Mouse (Mus musculus): ENCODE measurements around the gene Olfr1160. TPM values are rescaled to one million over a fixed set of nuclear protein-coding genes. Genes with fewer than 3 reads are reported as not detected.

Gene Olfr1160
- polyA plus RNA-seq, 1 experiment from 2014 or later, result not detected

DNA sequence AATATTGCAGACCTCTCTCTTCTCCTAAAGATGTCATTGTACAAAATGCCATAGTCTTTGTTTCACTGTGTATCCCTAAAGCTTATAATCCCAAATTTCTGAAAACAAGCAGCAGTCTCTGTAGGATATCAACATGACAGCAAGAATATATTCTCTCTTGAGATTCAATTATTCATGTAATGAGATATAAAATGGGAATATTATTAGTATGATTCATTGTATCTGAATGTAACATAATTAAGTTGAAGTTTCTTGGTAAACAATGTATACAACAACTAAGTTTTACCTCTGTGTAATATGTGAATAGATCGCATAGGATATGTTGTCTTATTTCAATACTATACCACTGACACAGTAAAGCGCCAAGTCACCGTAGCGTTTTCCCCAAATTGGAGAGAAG lies 39.9 kb downstream of the Olfr1160 start, which contains the start of gene Olfr1157:
Gene Olfr1157, minus strand, starts transcription at position 101 of the 400 bp plus-strand sequence.
- Histone ChIP-seq H3K4me3 (ENCODE audit: low read depth, low read length) (no peak within 1 kb of the TSS), H3K27ac (ENCODE audit: low read depth, low read length) (no peak within 1 kb of the TSS), H3K9ac (ENCODE audit: low read depth, low read length) (no peak within 1 kb of the TSS), H3K36me3 (ENCODE audit: control insufficient read depth, insufficient read depth) (no peaks in the 10 kb centered on the region), H3K4me2 (replicated peaks; ENCODE audit: low read depth) (no peak within 1 kb of the TSS), H3K4me1 (replicated peaks; ENCODE audit: control insufficient read depth, insufficient read depth, low read length) (no peaks in the 10 kb centered on the region), H3K27me3 (replicated peaks; ENCODE audit: control insufficient read depth, insufficient read depth, low read length) (no peaks in the 10 kb centered on the region), H3K9me3 (ENCODE audit: control insufficient read depth) (no peaks in the 10 kb centered on the region)
- ATAC-seq, result no peak
- TF ChIP-seq CTCF (IDR thresholded peaks at IDR 0.05; ENCODE audit: low read depth), result no peak
- 95% methylated on average over 4 of the region's 4 CpGs for WGBS

DNA sequence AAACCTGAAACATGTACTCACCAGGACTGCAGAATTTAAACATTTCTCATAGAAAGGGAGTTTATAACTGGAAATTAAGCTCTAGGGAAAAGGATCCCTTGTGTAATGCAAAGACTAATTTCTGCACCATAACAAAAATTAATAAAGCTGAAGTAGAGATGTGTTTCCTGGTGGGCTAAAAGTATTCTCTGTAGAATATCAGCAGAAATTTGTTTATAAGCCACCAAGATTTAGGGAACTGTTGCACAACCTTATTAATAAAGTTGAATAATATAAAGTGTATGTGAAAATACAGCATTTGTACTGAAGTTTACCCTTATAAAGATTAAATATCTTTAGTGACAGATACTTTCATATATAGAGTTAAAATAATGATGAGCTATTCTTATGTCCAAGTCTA lies 55.1 kb downstream of the Olfr1160 start, which contains the start of gene Olfr1156:
Gene Olfr1156, minus strand, starts transcription at position 101 of the 400 bp plus-strand sequence.
- Histone ChIP-seq H3K36me3 (ENCODE audit: control insufficient read depth, insufficient read depth) (no peaks in the 10 kb centered on the region), H3K4me2 (replicated peaks; ENCODE audit: low read depth) (no peak within 1 kb of the TSS), H3K4me1 (replicated peaks; ENCODE audit: control insufficient read depth, insufficient read depth, low read length) (no peaks in the 10 kb centered on the region), H3K9ac (ENCODE audit: low read depth, low read length) (no peak within 1 kb of the TSS), H3K9me3 (ENCODE audit: control insufficient read depth) (no peaks in the 10 kb centered on the region), H3K27ac (ENCODE audit: low read depth, low read length) (no peak within 1 kb of the TSS), H3K4me3 (ENCODE audit: low read depth, low read length) (no peak within 1 kb of the TSS), H3K27me3 (replicated peaks; ENCODE audit: control insufficient read depth, insufficient read depth, low read length) (no peaks in the 10 kb centered on the region)
- ATAC-seq, result no peak
- no peak for TF ChIP-seq CTCF (IDR thresholded peaks at IDR 0.05; ENCODE audit: low read depth)

Other genes with a start within 250 kb of the Olfr1160 start
- not detected in 2 replicates for gene Olfr152, start 228.8 kb downstream of the Olfr1160 start, polyA plus RNA-seq (2015; fragmentation: Nextera tagmentation; extraction: Ambion mirVana)
- gene Olfr1143, start 207.7 kb downstream of the Olfr1160 start, polyA plus RNA-seq (2015; fragmentation: Nextera tagmentation; extraction: Ambion mirVana), result not detected in 2 replicates
- not detected in 2 replicates for gene Olfr1145, start 198.4 kb downstream of the Olfr1160 start, polyA plus RNA-seq (2015; fragmentation: Nextera tagmentation; extraction: Ambion mirVana)
- gene Olfr1148, start 177.7 kb downstream of the Olfr1160 start, polyA plus RNA-seq (2015; fragmentation: Nextera tagmentation; extraction: Ambion mirVana), result not detected in 2 replicates
- gene Olfr1150-ps1, start 164.3 kb downstream of the Olfr1160 start, polyA plus RNA-seq (2015; fragmentation: Nextera tagmentation; extraction: Ambion mirVana), result not detected in 2 replicates
- gene Olfr1151, start 152.4 kb downstream of the Olfr1160 start, polyA plus RNA-seq (2015; fragmentation: Nextera tagmentation; extraction: Ambion mirVana), result not detected in 2 replicates
- gene Olfr1152, start 141.8 kb downstream of the Olfr1160 start, polyA plus RNA-seq (2015; fragmentation: Nextera tagmentation; extraction: Ambion mirVana), result not detected in 2 replicates
- not detected in 2 replicates for gene Olfr1153, start 113.3 kb downstream of the Olfr1160 start, polyA plus RNA-seq (2015; fragmentation: Nextera tagmentation; extraction: Ambion mirVana)
- not detected in 2 replicates for gene Olfr1154, start 103.1 kb downstream of the Olfr1160 start, polyA plus RNA-seq (2015; fragmentation: Nextera tagmentation; extraction: Ambion mirVana)
- not detected in 2 replicates for gene Olfr1155, start 63.1 kb downstream of the Olfr1160 start, polyA plus RNA-seq (2015; fragmentation: Nextera tagmentation; extraction: Ambion mirVana)
- gene Olfr1156, start 55.2 kb downstream of the Olfr1160 start, polyA plus RNA-seq (2015; fragmentation: Nextera tagmentation; extraction: Ambion mirVana), result not detected in 2 replicates
- gene Olfr1157, start 40.0 kb downstream of the Olfr1160 start, polyA plus RNA-seq (2015; fragmentation: Nextera tagmentation; extraction: Ambion mirVana), result not detected in 2 replicates
- gene Olfr74, start 33.6 kb downstream of the Olfr1160 start, polyA plus RNA-seq (2015; fragmentation: Nextera tagmentation; extraction: Ambion mirVana), result not detected in 2 replicates
- not detected in 2 replicates for gene Olfr1158, start 18.2 kb downstream of the Olfr1160 start, polyA plus RNA-seq (2015; fragmentation: Nextera tagmentation; extraction: Ambion mirVana)
- gene Olfr1161, start 14.5 kb upstream of the Olfr1160 start, polyA plus RNA-seq (2015; fragmentation: Nextera tagmentation; extraction: Ambion mirVana), result not detected in 2 replicates
- gene Olfr73, start 29.4 kb upstream of the Olfr1160 start, polyA plus RNA-seq (2015; fragmentation: Nextera tagmentation; extraction: Ambion mirVana), result not detected in 2 replicates
- gene Olfr1162, start 42.9 kb upstream of the Olfr1160 start, polyA plus RNA-seq (2015; fragmentation: Nextera tagmentation; extraction: Ambion mirVana), result not detected in 2 replicates
- gene Olfr1163, start 63.6 kb upstream of the Olfr1160 start, polyA plus RNA-seq (2015; fragmentation: Nextera tagmentation; extraction: Ambion mirVana), result not detected in 2 replicates
- not detected in 2 replicates for gene Olfr1164, start 85.7 kb upstream of the Olfr1160 start, polyA plus RNA-seq (2015; fragmentation: Nextera tagmentation; extraction: Ambion mirVana)
- gene Olfr1166, start 120.0 kb upstream of the Olfr1160 start, polyA plus RNA-seq (2015; fragmentation: Nextera tagmentation; extraction: Ambion mirVana), result not detected in 2 replicates
- gene Olfr1167, start 146.9 kb upstream of the Olfr1160 start, polyA plus RNA-seq (2015; fragmentation: Nextera tagmentation; extraction: Ambion mirVana), result not detected in 2 replicates
- not detected in 2 replicates for gene Olfr1168, start 173.6 kb upstream of the Olfr1160 start, polyA plus RNA-seq (2015; fragmentation: Nextera tagmentation; extraction: Ambion mirVana)
- not detected in 2 replicates for gene Olfr1170, start 220.1 kb upstream of the Olfr1160 start, polyA plus RNA-seq (2015; fragmentation: Nextera tagmentation; extraction: Ambion mirVana)